Mouse (Mus musculus) megakaryocyte, embryonic 14.5 days (primary cell): Measurements from ENCODE around the gene Cyct.

Source experiments
- FLI1 ChIP-seq: IDR thresholded peaks from 2 replicates; pipeline ENCODE4 v1.6.1; 2012; ENCODE audit warnings: low read length, inconsistent platforms, mixed read lengths
- GATA1 ChIP-seq: IDR thresholded peaks from 3 replicates; pipeline ENCODE4 v1.6.1; 2012; ENCODE audit warnings: mixed read lengths, low read length, inconsistent platforms, borderline replicate concordance

DNA sequence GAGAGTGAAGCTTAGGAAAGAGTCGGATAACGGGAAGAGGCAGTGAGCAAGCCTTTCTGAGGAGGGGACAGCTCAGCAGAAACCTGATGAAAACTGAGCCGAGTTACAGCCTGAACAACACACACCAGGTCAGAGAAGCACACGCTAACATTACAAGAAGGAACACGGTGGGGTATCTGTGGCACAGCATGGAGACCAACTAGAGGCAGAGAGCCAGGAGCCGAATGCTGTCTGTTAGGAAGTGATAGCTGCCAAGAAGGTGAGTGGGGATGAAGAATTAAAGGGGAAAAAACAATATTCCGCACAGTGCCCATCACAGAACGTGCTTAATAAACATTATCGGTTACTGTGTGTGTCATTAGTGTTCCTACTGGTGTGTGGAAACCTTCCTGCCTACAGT, 18.1 kb downstream of the Cyct start:
- TF ChIP-seq GATA1 (no peak), FLI1 (no peak)
